Mouse (Mus musculus) liver, adult 2 months (tissue): ENCODE data around the gene Incenp. TPM values are rescaled to one million over a fixed set of nuclear protein-coding genes. Genes with fewer than 3 reads are reported as not detected.

Source experiments
- DNase-seq: peaks from one replicate; pipeline ENCODE4 v3.0.0-alpha.2; 2011; ENCODE audit warnings: low read depth, low spot score; ENCODE audit errors: extremely low read depth
- H3K27ac ChIP-seq: fragments of 200-500 bp; replicated peaks from 2 replicates; pipeline ENCODE4 v1.5.1; 2012; ENCODE audit warnings: low read depth, mild to moderate bottlenecking, control low read depth, inconsistent platforms, low read length; ENCODE audit not compliant: insufficient read depth
- H3K27me3 ChIP-seq: fragments of 200-500 bp; 2 replicates; pipeline ENCODE4 v1.6.1; 2012; ENCODE audit warnings: mild to moderate bottlenecking, moderate library complexity, low read length, inconsistent platforms; ENCODE audit not compliant: control insufficient read depth, insufficient read depth
- H3K36me3 ChIP-seq: fragments of 200-500 bp; 2 replicates; pipeline ENCODE4 v1.6.1; 2012; ENCODE audit warnings: low read length, inconsistent platforms; ENCODE audit not compliant: control insufficient read depth, insufficient read depth
- H3K4me1 ChIP-seq: fragments of 200-500 bp; 2 replicates; pipeline ENCODE4 v1.6.1; 2011; ENCODE audit warnings: low read length; ENCODE audit not compliant: control insufficient read depth, insufficient read depth
- H3K4me3 ChIP-seq: fragments of 200-500 bp; 2 replicates; pipeline ENCODE4 v1.5.1; 2011; ENCODE audit warnings: low read depth, mild to moderate bottlenecking, control low read depth, low read length, moderate library complexity; ENCODE audit not compliant: insufficient read depth
- H3K79me2 ChIP-seq: fragments of 200-500 bp; 2 replicates; pipeline ENCODE4 v1.6.1; 2012; ENCODE audit warnings: inconsistent platforms, mild to moderate bottlenecking, low read length, moderate library complexity; ENCODE audit not compliant: control insufficient read depth, insufficient read depth
- H3K9ac ChIP-seq: fragments of 200-500 bp; 2 replicates; pipeline ENCODE4 v1.6.1; 2012; ENCODE audit warnings: low read depth, mild to moderate bottlenecking, control low read depth, inconsistent platforms, low read length
- CTCF ChIP-seq: fragments of 200-500 bp; IDR thresholded peaks from 2 replicates; pipeline ENCODE4 v1.5.1; 2011; ENCODE audit warnings: low read depth, low read length, control low read depth
- POLR2A ChIP-seq: fragments of 200-500 bp; IDR thresholded peaks from 2 replicates; pipeline ENCODE4 v1.6.1; 2011; ENCODE audit warnings: low read length, control low read depth; ENCODE audit not compliant: insufficient read depth; ENCODE audit errors: extremely low read depth
- WGBS: fragments of 180-500 bp; shearing (Covaris S2); methylation state at CpG from one replicate; pipeline ENCODE4 v1.1.7; 2018; 5-methylcytosine and 5-hydroxymethylcytosine counted together
- polyA plus RNA-seq: library from polyadenylated mRNA; depleted of rRNA; stranded (reverse); fragments of >200 nt; gene quantifications from 2 replicates; pipeline ENCODE4 v1.2.3, GENCODE M21; 2012
- total RNA-seq: library from RNA; depleted of rRNA; stranded (reverse); fragments of >200 nt; gene quantifications from 2 replicates; pipeline ENCODE4 v1.2.3, GENCODE M21; 2014

The Incenp gene
- total and polyA plus RNA-seq, 2 experiments: 1.4 to 1.9 TPM

DNA sequence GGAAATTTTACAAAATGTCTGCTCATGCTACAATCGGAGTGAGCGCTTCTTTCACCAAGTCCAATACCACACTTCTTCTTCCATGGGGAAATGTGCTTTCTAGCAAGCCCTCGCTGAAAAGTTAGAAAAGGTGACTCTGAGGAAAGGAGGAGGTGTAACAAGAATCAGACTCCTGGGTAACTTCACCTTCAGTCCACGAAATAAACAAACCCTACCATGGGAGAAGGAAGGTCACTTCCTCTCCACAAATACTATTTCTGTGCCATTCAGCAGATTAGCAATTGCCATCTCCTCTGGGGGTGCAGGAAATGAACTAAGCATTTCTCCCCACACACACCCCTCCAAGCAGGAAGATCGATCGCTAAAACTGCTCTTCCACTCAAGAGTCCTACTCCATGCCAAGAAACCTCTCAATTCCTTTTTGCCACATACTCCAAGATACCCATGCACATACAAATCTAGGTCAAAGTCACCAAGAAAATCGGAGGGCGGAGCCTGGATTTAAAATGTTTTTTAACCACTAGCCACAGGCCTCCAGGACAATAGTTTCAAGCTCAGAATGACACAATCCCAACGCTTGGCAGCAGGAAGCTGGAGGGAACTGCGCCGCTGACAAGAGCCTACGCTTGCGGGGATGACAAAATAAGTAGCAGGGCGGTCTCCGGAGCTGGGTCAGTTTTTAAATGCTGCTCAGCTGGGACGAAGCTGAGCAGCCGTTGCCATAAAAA, 848 bp downstream of the Incenp start:
- peak overlapping the region; percentile 70 for H3K4me3 ChIP-seq
- H3K36me3 ChIP-seq: no peaks in the 10 kb centered on the region
- peak; percentile 35 for DNase-seq
- H3K79me2 ChIP-seq: peaks cover 15% of the 10 kb centered on the region; the same call in 1 of the 2 replicates
- H3K9ac ChIP-seq: peak overlapping the region; percentile 67
- H3K27ac ChIP-seq: no peak overlapping the region
- H3K4me1 ChIP-seq: no peaks in the 10 kb centered on the region; the same call in 1 of the 2 replicates
- TF ChIP-seq CTCF (no peak), POLR2A (no peak)
- H3K27me3 ChIP-seq: no peaks in the 10 kb centered on the region
- 13% methylated on average over 17 of the region's 17 CpGs for WGBS

DNA sequence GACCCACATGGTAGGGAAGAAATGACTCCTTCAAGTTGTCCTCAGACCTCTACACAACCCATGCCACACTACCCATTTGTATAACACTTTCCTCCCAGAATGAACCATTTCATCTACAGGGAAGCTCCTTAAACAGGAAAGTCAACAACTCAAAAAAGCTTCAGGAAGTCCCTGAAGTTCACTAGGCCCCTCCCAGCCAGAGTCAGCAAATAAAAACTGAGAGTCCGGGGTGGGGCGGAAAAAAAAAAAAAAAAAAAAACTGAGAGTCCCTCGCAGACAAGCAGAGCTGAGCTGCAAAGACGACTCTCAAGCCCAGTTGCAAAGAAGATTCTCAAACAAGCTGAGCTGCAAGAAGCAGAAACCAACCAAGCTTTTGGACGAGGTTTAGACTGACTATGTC, 3.3 kb downstream of the Incenp start:
- no peaks in the 10 kb centered on the region for H3K36me3 ChIP-seq
- no peaks in the 10 kb centered on the region; the same call in 1 of the 2 replicates for H3K4me1 ChIP-seq
- H3K27me3 ChIP-seq: no peaks in the 10 kb centered on the region
- H3K27ac ChIP-seq: no peak overlapping the region
- no peak overlapping the region for H3K9ac ChIP-seq
- 74% methylated on average over 5 of the region's 5 CpGs for WGBS
- DNase-seq: no peak
- H3K79me2 ChIP-seq: peaks cover 15% of the 10 kb centered on the region; the same call in 1 of the 2 replicates
- no peak overlapping the region for H3K4me3 ChIP-seq
- TF ChIP-seq POLR2A (no peak), CTCF (no peak)

DNA sequence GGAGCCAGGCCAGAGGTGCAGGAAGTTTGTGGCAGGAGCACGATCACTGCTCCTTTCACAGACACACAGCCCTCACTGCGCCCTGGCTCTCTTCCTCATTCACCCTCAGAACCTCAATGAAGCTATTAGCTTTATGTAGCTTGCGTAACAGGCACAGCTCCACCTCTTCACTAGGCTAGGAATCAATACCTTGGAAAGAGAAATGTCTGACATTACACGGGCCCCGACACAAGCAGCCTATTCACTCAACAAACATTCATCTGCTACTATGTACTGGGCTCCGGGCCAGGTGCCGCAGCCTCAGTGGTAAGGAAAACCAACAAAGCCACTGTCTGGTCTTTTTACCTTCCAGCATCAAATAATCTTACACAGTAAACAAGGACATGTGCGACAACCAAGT, 12.6 kb downstream of the Incenp start:
- no peaks in the 10 kb centered on the region; the same call in 1 of the 2 replicates for H3K79me2 ChIP-seq
- DNase-seq: peak; percentile 53
- no peak for TF ChIP-seq POLR2A
- TF ChIP-seq CTCF: no peak
- H3K36me3 ChIP-seq: 0 out of 2 replicates have a peak, but pooled peaks cover 2% of the 10 kb centered on the region
- no peak overlapping the region for H3K4me3 ChIP-seq
- peaks cover 3% of the 10 kb centered on the region for H3K4me1 ChIP-seq
- no peak overlapping the region for H3K27ac ChIP-seq
- WGBS: 27% methylated on average over 8 of the region's 8 CpGs
- no peak overlapping the region for H3K9ac ChIP-seq
- H3K27me3 ChIP-seq: no peaks in the 10 kb centered on the region

DNA sequence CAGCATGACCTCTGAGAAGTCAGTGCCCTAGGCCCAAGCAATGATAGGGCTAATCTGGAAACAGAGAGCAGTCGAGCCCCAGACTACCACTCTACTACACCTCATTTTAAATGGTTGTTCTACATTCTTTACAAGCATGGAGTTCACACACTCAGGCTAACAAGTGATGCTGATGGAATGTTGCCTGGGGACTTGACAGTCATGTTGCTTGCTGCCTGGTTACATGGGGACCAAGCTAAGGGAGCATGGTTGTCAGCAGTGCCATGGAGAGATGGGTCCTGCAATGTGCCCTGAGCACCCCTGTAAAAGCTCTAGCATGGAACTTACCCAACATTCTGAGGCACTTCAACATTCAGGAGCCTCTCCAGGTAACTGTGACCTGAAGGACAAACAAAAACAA, 13.0 kb downstream of the Incenp start:
- no peak for TF ChIP-seq POLR2A
- no peak for TF ChIP-seq CTCF
- Histone ChIP-seq H3K36me3 (0 out of 2 replicates have a peak, but pooled peaks cover 2% of the 10 kb centered on the region), H3K27ac (no peak overlapping the region), H3K4me1 (peaks cover 3% of the 10 kb centered on the region), H3K79me2 (no peaks in the 10 kb centered on the region; the same call in 1 of the 2 replicates), H3K4me3 (no peak overlapping the region), H3K9ac (no peak overlapping the region), H3K27me3 (no peaks in the 10 kb centered on the region)
- no peak for DNase-seq
- 49% methylated on average over 1 of the region's 1 CpGs for WGBS

DNA sequence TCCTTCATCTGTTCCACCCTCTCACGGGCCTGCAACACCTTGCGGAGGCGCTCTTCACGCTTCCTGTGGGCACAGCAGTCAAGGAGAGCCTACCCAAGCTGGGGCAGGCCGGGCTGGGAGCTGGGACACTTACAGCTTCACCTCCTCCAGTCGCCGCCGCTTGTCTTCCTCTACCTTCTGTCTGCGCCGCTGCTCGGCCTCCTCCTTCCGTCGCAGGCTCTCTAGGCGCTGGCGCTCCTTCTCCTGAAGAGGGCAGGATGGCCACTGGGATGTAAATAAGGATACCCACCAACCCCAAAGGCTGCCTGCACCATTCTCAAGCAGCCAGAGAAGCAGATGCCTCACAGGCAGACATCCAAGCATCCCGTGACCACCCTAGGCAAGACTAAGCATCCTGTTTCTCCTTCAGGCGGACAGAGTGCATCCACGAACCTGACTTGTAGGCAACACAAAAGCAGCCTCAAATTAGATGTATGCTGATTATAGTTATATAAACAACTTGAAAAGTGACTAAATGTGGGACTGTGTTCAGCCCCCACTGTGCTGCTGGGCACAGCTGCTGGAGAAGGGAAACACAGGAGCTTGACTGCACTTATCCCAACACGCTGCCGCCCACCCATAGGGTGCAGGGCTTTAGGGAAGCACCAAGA, 21.0 kb downstream of the Incenp start:
- no peaks in the 10 kb centered on the region for H3K36me3 ChIP-seq

DNA sequence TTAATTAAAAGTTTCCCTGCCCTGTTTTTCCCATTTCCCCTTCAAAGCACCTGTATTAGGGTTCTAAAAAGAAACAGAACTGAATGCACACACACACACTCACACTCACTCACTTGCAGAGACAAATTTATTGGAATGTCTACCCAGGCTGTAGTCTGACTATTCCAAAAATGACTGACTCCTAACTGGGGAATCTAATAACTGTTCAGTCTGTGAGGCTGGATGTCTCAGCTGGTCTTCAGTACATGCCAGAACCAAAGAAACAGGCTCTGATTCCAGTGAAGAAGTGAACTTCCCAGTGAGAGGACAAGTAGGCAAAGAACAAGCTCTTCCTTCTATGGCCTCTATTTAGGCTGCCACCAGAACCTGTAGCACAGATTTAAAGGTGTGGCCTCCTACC, 33.9 kb downstream of the Incenp start:
- Histone ChIP-seq H3K36me3 (no peaks in the 10 kb centered on the region), H3K79me2 (no peaks in the 10 kb centered on the region), H3K9ac (no peak overlapping the region), H3K4me1 (no peaks in the 10 kb centered on the region), H3K27me3 (no peaks in the 10 kb centered on the region), H3K27ac (no peak overlapping the region), H3K4me3 (no peak overlapping the region)
- TF ChIP-seq POLR2A (no peak), CTCF (no peak)
- DNase-seq: no peak

More for the DNA sequence above, 21.0 kb downstream of the Incenp start:
- no peaks in the 10 kb centered on the region for H3K27me3 ChIP-seq
- TF ChIP-seq CTCF (no peak), POLR2A (no peak)
- no peak overlapping the region for H3K4me3 ChIP-seq
- WGBS: 97% methylated on average over 20 of the region's 20 CpGs
- H3K27ac ChIP-seq: no peak overlapping the region
- no peak for DNase-seq
- H3K9ac ChIP-seq: no peak overlapping the region
- H3K4me1 ChIP-seq: no peaks in the 10 kb centered on the region
- no peaks in the 10 kb centered on the region for H3K79me2 ChIP-seq
